Mouse (Mus musculus) adrenal gland (tissue): ENCODE measurements around the gene Foxd2.

ENCODE experiments used
- intact Hi-C: fragments of 180-260 bp; cut with DNase I; formaldehyde crosslinking; loops from one replicate; pipeline ENCODE4 v1.15.1; 2025

The Foxd2 gene

GRCm38 (mm10) chr4:114912705-114913593, 4.3 kb upstream of the Foxd2 start:
- intact Hi-C loops: loop anchor here (5.0 kb wide), 2 partner anchors 246 to 266 kb away; no protein-coding TSS in a partner anchor

- intact Hi-C loops: loop anchor here (5.0 kb wide), 2 partner anchors 243 to 263 kb away; no protein-coding TSS in a partner anchor
Observed at GRCm38 (mm10) chr4:114909602-114910484, 1.2 kb upstream of the Foxd2 start.

GRCm38 (mm10) chr4:114907951-114908828, 483 bp downstream of the Foxd2 start:
- intact Hi-C loops: no loop called here

GRCm38 (mm10) chr4:114907056-114907917, 1.4 kb downstream of the Foxd2 start:
- intact Hi-C loops: no loop called here

- intact Hi-C loops: no loop called here
Observed at GRCm38 (mm10) chr4:114905969-114906680, 2.5 kb downstream of the Foxd2 start.

GRCm38 (mm10) chr4:114905501-114905900, 3.2 kb downstream of the Foxd2 start:
- intact Hi-C loops: no loop called here

GRCm38 (mm10) chr4:114903422-114903782, 5.3 kb downstream of the Foxd2 start:
- intact Hi-C loops: no loop called here

GRCm38 (mm10) chr4:114902641-114903421, 5.8 kb downstream of the Foxd2 start:
- intact Hi-C loops: no loop called here

- intact Hi-C loops: no loop called here
Observed at GRCm38 (mm10) chr4:114901643-114902351, 6.9 kb downstream of the Foxd2 start.

- intact Hi-C loops: no loop called here
Observed at GRCm38 (mm10) chr4:114900866-114901642, 7.6 kb downstream of the Foxd2 start.

- intact Hi-C loops: no loop called here
Observed at GRCm38 (mm10) chr4:114899885-114900284, 8.8 kb downstream of the Foxd2 start.

GRCm38 (mm10) chr4:114897853-114898252, 10.8 kb downstream of the Foxd2 start:
- intact Hi-C loops: no loop called here

- intact Hi-C loops: no loop called here
Observed at GRCm38 (mm10) chr4:114882232-114882631, 26.4 kb downstream of the Foxd2 start.

GRCm38 (mm10) chr4:114876441-114876972, 32.2 kb downstream of the Foxd2 start:
- intact Hi-C loops: no loop called here

- intact Hi-C loops: no loop called here
Observed at GRCm38 (mm10) chr4:114869765-114870490, 38.7 kb downstream of the Foxd2 start.

- intact Hi-C loops: no loop called here
Observed at GRCm38 (mm10) chr4:114863166-114863565, 45.5 kb downstream of the Foxd2 start.
